Mouse (Mus musculus) central nervous system, embryonic 14 days (tissue): Measurements from ENCODE around the gene Dtx4. TPM values are rescaled to one million over a fixed set of nuclear protein-coding genes. Genes with fewer than 3 reads are reported as not detected.

Experiments used
- polyA plus RNA-seq: library from polyadenylated mRNA; depleted of rRNA; stranded (reverse); fragments of >200 nt; gene quantifications from 2 replicates; pipeline ENCODE4 v1.2.3, GENCODE M21; 2012; rRNA removed

Gene Dtx4
- polyA plus RNA-seq = 27.7 and 29.5 TPM in 2 replicates

GRCm38 (mm10) chr19:12501370-12502347, at the start of gene Dtx4:
TSS of gene Dtx4 (minus strand) at chr19:12501454.

DNA sequence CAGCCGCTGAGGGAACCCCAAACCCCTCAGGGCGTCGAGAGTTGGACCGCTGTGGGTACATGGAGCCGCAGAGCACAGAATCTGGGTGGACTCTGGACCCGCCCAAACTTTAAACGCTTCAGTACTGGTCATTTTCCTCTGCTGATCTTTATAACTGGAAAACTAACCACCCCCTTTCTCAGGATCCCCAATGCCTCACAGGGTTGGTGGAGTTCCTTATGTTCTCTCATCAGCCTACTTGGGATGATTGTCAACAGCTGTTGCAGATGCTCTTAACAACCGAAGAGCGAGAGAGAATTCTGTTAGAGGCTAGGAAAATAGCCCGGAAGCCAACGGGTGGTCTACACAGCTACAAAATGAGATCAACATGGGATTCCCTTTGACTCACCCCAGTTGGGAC, 44.2 kb upstream of the Dtx4 start, which contains the start of gene Fam111a:
TSS of gene Fam111a (plus strand) at position 301 of the 400 bp plus-strand sequence.

GRCm38 (mm10) chr19:12460282-12461249, 40.7 kb downstream of the Dtx4 start, which contains the start of gene Mpeg1:
TSS of gene Mpeg1 (plus strand) at chr19:12460779.

GRCm38 (mm10) chr19:12427605-12428004, 73.6 kb downstream of the Dtx4 start, which contains the start of gene Pfpl:
TSS of gene Pfpl (plus strand) at chr19:12427905.

GRCm38 (mm10) chr19:12417361-12417760, 83.9 kb downstream of the Dtx4 start, which contains the start of gene Olfr1441:
TSS of gene Olfr1441 (plus strand) at chr19:12417433.

Other genes with a start within 250 kb of the Dtx4 start
- not detected in 2 replicates for gene Olfr235, start 240.4 kb downstream of the Dtx4 start, polyA plus RNA-seq
- gene Olfr1434, start 221.6 kb downstream of the Dtx4 start, polyA plus RNA-seq = not detected in 2 replicates
- not detected in 2 replicates for gene Olfr1436, start 202.3 kb downstream of the Dtx4 start, polyA plus RNA-seq
- not detected in 2 replicates for gene Olfr1437, start 176.4 kb downstream of the Dtx4 start, polyA plus RNA-seq
- gene Olfr1438-ps1, start 165.5 kb downstream of the Dtx4 start, polyA plus RNA-seq = not detected in 2 replicates
- not detected in 2 replicates for gene Olfr1440, start 114.2 kb downstream of the Dtx4 start, polyA plus RNA-seq
- gene Olfr1441, start 84.0 kb downstream of the Dtx4 start, polyA plus RNA-seq = not detected in 2 replicates
- gene Pfpl, start 73.5 kb downstream of the Dtx4 start, polyA plus RNA-seq = not detected in 2 replicates
- gene Mpeg1, start 40.7 kb downstream of the Dtx4 start, polyA plus RNA-seq = 2.7 and 3.2 TPM in 2 replicates
- 8.9 and 10.1 TPM in 2 replicates for gene Fam111a, start 44.3 kb upstream of the Dtx4 start, polyA plus RNA-seq
- gene Gm4952, start 98.5 kb upstream of the Dtx4 start, polyA plus RNA-seq = 0.05 and 0.10 TPM in 2 replicates
- 0.10 TPM in 1 of 2 replicates, not detected in the other for gene Glyat, start 131.9 kb upstream of the Dtx4 start, polyA plus RNA-seq
- not detected in 2 replicates for gene Olfr1442, start 169.0 kb upstream of the Dtx4 start, polyA plus RNA-seq
- not detected in 2 replicates for gene Olfr1443, start 176.7 kb upstream of the Dtx4 start, polyA plus RNA-seq
- gene Keg1, start 194.3 kb upstream of the Dtx4 start, polyA plus RNA-seq = not detected in 2 replicates